Mouse (Mus musculus): ENCODE data around the gene Park7. TPM values are rescaled to one million over a fixed set of nuclear protein-coding genes. Genes with fewer than 3 reads are reported as not detected.
A peak's percentile ranks its signal among the peaks of the same experiment; 100 is the strongest.

Gene Park7
- polyA plus RNA-seq, 1 experiment from 2014 or later = 262 TPM

DNA sequence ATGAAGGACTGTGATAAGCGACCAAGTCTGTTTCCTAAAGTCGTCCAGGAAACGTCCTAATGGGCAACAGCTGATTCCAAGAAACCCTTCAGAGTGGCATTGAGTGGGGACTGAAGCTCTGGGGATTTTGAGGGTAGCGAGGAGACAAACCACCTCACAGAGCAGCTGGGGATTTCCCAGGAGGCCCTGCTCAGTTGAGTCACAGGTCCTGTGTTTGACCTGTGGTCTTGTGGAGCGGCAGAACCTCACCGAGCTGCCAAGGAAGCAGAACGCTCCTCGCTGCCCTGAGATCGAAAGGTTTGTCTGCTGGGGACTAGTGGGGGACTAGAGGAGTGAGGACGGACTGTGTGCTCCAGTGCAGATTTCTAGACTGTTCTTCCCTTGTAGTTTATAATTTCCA is 13.6 kb upstream of the Park7 start:
- Histone ChIP-seq H3K9me3 (ENCODE audit: control insufficient read depth, low read length) (no peaks in the 10 kb centered on the region), H3K4me1 (replicated peaks; ENCODE audit: control insufficient read depth, insufficient read depth) (no peaks in the 10 kb centered on the region), H3K27me3 (ENCODE audit: control insufficient read depth, insufficient read depth, low read length) (no peaks in the 10 kb centered on the region), H3K27ac (replicated peaks) (no peak overlapping the region), H3K4me3 (ENCODE audit: low read depth, low read length) (no peak overlapping the region), H3K36me3 (ENCODE audit: control insufficient read depth, insufficient read depth, low read length) (no peaks in the 10 kb centered on the region), H3K9ac (ENCODE audit: low read length) (no peak overlapping the region), H3K4me2 (replicated peaks; ENCODE audit: low read depth) (no peak overlapping the region)
- no peak for TF ChIP-seq CTCF (IDR thresholded peaks at IDR 0.05; ENCODE audit: low read depth)
- TF ChIP-seq EP300 (optimal IDR thresholded peaks at IDR 0.05) = no peak
- DNase-seq (ENCODE audit: low spot score) (no peak), ATAC-seq (ENCODE audit: low FRiP score, low TSS enrichment) (no peak)
- WGBS = 45% methylated on average over 10 of the region's 10 CpGs

- Histone ChIP-seq H3K27ac (replicated peaks) (no peak overlapping the region), H3K4me3 (ENCODE audit: low read depth, low read length) (no peak overlapping the region), H3K9ac (ENCODE audit: low read length) (no peak overlapping the region), H3K36me3 (ENCODE audit: control insufficient read depth, insufficient read depth, low read length) (no peaks in the 10 kb centered on the region), H3K4me1 (replicated peaks; ENCODE audit: control insufficient read depth, insufficient read depth) (no peaks in the 10 kb centered on the region), H3K9me3 (ENCODE audit: control insufficient read depth, low read length) (no peaks in the 10 kb centered on the region), H3K4me2 (replicated peaks; ENCODE audit: low read depth) (no peak overlapping the region), H3K27me3 (ENCODE audit: control insufficient read depth, insufficient read depth, low read length) (no peaks in the 10 kb centered on the region)
- 49% methylated on average over 13 of the region's 14 CpGs for WGBS
- TF ChIP-seq CTCF (IDR thresholded peaks at IDR 0.05; ENCODE audit: low read depth) = no peak
- TF ChIP-seq EP300 (optimal IDR thresholded peaks at IDR 0.05) = no peak
- DNase-seq (ENCODE audit: low spot score) (no peak), ATAC-seq (ENCODE audit: low FRiP score, low TSS enrichment) (no peak)
These were observed 12.9 kb upstream of the Park7 start for GRCm38 (mm10) chr4:150926924-150927705.

DNA sequence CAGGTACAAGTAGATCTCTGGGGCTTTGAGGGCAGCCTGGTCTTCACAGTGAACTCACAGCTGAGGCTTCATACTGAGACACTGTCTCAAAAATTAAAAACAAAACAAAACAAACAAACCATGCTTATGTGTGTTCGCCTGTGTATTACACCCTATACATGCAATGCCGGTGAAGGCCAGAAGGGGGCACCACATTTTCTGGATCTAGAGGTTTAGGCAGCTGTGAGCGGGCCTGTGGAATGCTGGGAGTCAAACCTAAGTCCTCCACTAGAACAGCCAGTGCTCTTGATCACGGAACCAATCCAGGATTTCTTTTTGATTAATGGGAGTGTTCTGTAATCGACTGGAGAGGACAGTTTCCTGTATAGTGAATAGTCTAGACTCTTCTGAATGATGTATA is 11.7 kb upstream of the Park7 start:
- TF ChIP-seq CTCF (IDR thresholded peaks at IDR 0.05; ENCODE audit: low read depth) (peak; percentile 65), EP300 (optimal IDR thresholded peaks at IDR 0.05) (no peak)
- no peak for DNase-seq (ENCODE audit: low spot score)
- Histone ChIP-seq H3K27me3 (ENCODE audit: control insufficient read depth, insufficient read depth, low read length) (no peaks in the 10 kb centered on the region), H3K4me1 (replicated peaks; ENCODE audit: control insufficient read depth, insufficient read depth) (no peaks in the 10 kb centered on the region), H3K9me3 (ENCODE audit: control insufficient read depth, low read length) (no peaks in the 10 kb centered on the region), H3K9ac (ENCODE audit: low read length) (no peak overlapping the region), H3K4me3 (ENCODE audit: low read depth, low read length) (no peak overlapping the region), H3K4me2 (replicated peaks; ENCODE audit: low read depth) (no peak overlapping the region), H3K36me3 (ENCODE audit: control insufficient read depth, insufficient read depth, low read length) (no peaks in the 10 kb centered on the region), H3K27ac (replicated peaks) (no peak overlapping the region)
- no peak for ATAC-seq (ENCODE audit: low FRiP score, low TSS enrichment)
- 51% methylated on average over 5 of the region's 5 CpGs for WGBS

GRCm38 (mm10) chr4:150924936-150925335 is 10.7 kb upstream of the Park7 start:
- Histone ChIP-seq H3K27me3 (ENCODE audit: control insufficient read depth, insufficient read depth, low read length) (no peaks in the 10 kb centered on the region), H3K4me3 (ENCODE audit: low read depth, low read length) (no peak overlapping the region), H3K9ac (ENCODE audit: low read length) (no peak overlapping the region), H3K27ac (replicated peaks) (no peak overlapping the region), H3K4me1 (replicated peaks; ENCODE audit: control insufficient read depth, insufficient read depth) (no peaks in the 10 kb centered on the region), H3K9me3 (ENCODE audit: control insufficient read depth, low read length) (no peaks in the 10 kb centered on the region), H3K36me3 (ENCODE audit: control insufficient read depth, insufficient read depth, low read length) (no peaks in the 10 kb centered on the region), H3K4me2 (replicated peaks; ENCODE audit: low read depth) (no peak overlapping the region)
- ATAC-seq (ENCODE audit: low FRiP score, low TSS enrichment) = no peak
- no peak for DNase-seq (ENCODE audit: low spot score)
- TF ChIP-seq EP300 (optimal IDR thresholded peaks at IDR 0.05) (no peak), CTCF (IDR thresholded peaks at IDR 0.05; ENCODE audit: low read depth) (no peak)
- 75% methylated on average over 6 of the region's 6 CpGs for WGBS

DNA sequence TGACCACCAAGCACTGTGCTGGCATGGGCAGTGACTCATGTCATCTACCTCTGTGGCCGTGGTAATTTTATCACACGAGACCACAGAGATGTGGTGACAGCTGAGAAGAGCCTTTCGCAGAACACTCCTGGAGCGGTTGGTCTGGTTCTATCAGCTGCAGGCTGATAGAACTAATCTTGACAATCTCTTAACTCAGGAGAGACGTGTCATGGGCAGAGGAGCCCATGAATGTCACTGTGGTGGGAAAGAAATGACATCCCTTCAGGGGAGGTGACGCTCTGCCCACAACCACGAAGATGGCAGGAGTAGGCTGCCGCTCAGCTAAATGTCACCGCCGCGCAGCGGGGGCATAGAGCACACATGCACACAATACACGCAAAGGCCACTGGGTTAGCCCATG is 10.1 kb upstream of the Park7 start:
- H3K4me3 ChIP-seq (ENCODE audit: low read depth, low read length) = no peak overlapping the region
- H3K9me3 ChIP-seq (ENCODE audit: control insufficient read depth, low read length) = no peaks in the 10 kb centered on the region
- no peak overlapping the region for H3K9ac ChIP-seq (ENCODE audit: low read length)
- no peak for DNase-seq (ENCODE audit: low spot score)
- no peak overlapping the region for H3K27ac ChIP-seq (replicated peaks)
- H3K27me3 ChIP-seq (ENCODE audit: control insufficient read depth, insufficient read depth, low read length) = no peaks in the 10 kb centered on the region
- H3K4me2 ChIP-seq (replicated peaks; ENCODE audit: low read depth) = no peak overlapping the region
- WGBS = 74% methylated on average over 13 of the region's 13 CpGs
- no peak for ATAC-seq (ENCODE audit: low FRiP score, low TSS enrichment)
- H3K36me3 ChIP-seq (ENCODE audit: control insufficient read depth, insufficient read depth, low read length) = no peaks in the 10 kb centered on the region
- no peaks in the 10 kb centered on the region for H3K4me1 ChIP-seq (replicated peaks; ENCODE audit: control insufficient read depth, insufficient read depth)
- no peak for TF ChIP-seq CTCF (IDR thresholded peaks at IDR 0.05; ENCODE audit: low read depth)
- no peak for TF ChIP-seq EP300 (optimal IDR thresholded peaks at IDR 0.05)

- Histone ChIP-seq H3K27me3 (ENCODE audit: control insufficient read depth, insufficient read depth, low read length) (no peaks in the 10 kb centered on the region), H3K4me3 (ENCODE audit: low read depth, low read length) (no peak overlapping the region), H3K9me3 (ENCODE audit: control insufficient read depth, low read length) (no peaks in the 10 kb centered on the region), H3K4me1 (replicated peaks; ENCODE audit: control insufficient read depth, insufficient read depth) (no peaks in the 10 kb centered on the region; the same call in 1 of the 2 replicates), H3K36me3 (ENCODE audit: control insufficient read depth, insufficient read depth, low read length) (no peaks in the 10 kb centered on the region), H3K9ac (ENCODE audit: low read length) (no peak overlapping the region), H3K4me2 (replicated peaks; ENCODE audit: low read depth) (no peak overlapping the region), H3K27ac (replicated peaks) (no peak overlapping the region)
- DNase-seq (ENCODE audit: low spot score) (no peak), ATAC-seq (ENCODE audit: low FRiP score, low TSS enrichment) (no peak)
- no peak for TF ChIP-seq EP300 (optimal IDR thresholded peaks at IDR 0.05)
- no peak for TF ChIP-seq CTCF (IDR thresholded peaks at IDR 0.05; ENCODE audit: low read depth)
- WGBS = 67% methylated on average over 6 of the region's 8 CpGs
These were observed 7.0 kb upstream of the Park7 start for GRCm38 (mm10) chr4:150921206-150921605.

Data from stomach, postnatal 0 days (tissue).